Mouse (Mus musculus) neural tube, postnatal 0 days (tissue): ENCODE results near the gene Wfdc16. TPM values are rescaled to one million over a fixed set of nuclear protein-coding genes. Genes with fewer than 3 reads are reported as not detected.

ENCODE experiments used
- polyA plus RNA-seq: library from polyadenylated mRNA; unstranded; fragments of >200 nt; fragmentation: Nextera tagmentation; extraction: Ambion mirVana; gene quantifications from 2 replicates; pipeline ENCODE4 v1.2.1, GENCODE M21; 2015

The Wfdc16 gene
- not detected in 2 replicates for polyA plus RNA-seq

GRCm38 (mm10) chr2:164638696-164639095, at the start of gene Wfdc16:
TSS of gene Wfdc16 (minus strand) at chr2:164638796.

GRCm38 (mm10) chr2:164684807-164685206, 46.2 kb upstream of the Wfdc16 start, which contains the start of gene Wfdc13:
TSS of gene Wfdc13 (plus strand) at chr2:164685107.

GRCm38 (mm10) chr2:164673987-164674386, 35.4 kb upstream of the Wfdc16 start, which contains the start of gene Wfdc11:
TSS of gene Wfdc11 (minus strand) at chr2:164674087.

GRCm38 (mm10) chr2:164656483-164656882, 17.9 kb upstream of the Wfdc16 start, which contains the start of gene Wfdc9:
TSS of gene Wfdc9 (minus strand) at chr2:164656583.

GRCm38 (mm10) chr2:164655858-164656257, 17.3 kb upstream of the Wfdc16 start, which contains the start of gene Wfdc10:
TSS of gene Wfdc10 (plus strand) at chr2:164656046.

GRCm38 (mm10) chr2:164613471-164613870, 25.1 kb downstream of the Wfdc16 start, which contains the start of the genes Wfdc6b and Wfdc8:
TSS of gene Wfdc6b (plus strand) at chr2:164613522.
TSS of gene Wfdc8 (minus strand) at chr2:164613626.

GRCm38 (mm10) chr2:164593494-164593893, 45.1 kb downstream of the Wfdc16 start, which contains the start of gene Eppin:
TSS of gene Eppin (minus strand) at chr2:164593594.

GRCm38 (mm10) chr2:164585025-164585725, 53.4 kb downstream of the Wfdc16 start, which contains the start of gene Wfdc6a:
TSS of gene Wfdc6a (minus strand) at chr2:164585447.

Other genes with a start within 250 kb of the Wfdc16 start
- gene Slpi, start 249.7 kb downstream of the Wfdc16 start, polyA plus RNA-seq = 0.51 and 1.1 TPM in 2 replicates
- 0.49 and 0.68 TPM in 2 replicates for gene Rbpjl, start 235.7 kb downstream of the Wfdc16 start, polyA plus RNA-seq
- 15.4 and 15.8 TPM in 2 replicates for gene Matn4, start 233.6 kb downstream of the Wfdc16 start, polyA plus RNA-seq
- gene Sdc4, start 194.9 kb downstream of the Wfdc16 start, polyA plus RNA-seq = 42.5 and 43.9 TPM in 2 replicates
- gene Sys1, start 181.8 kb downstream of the Wfdc16 start, polyA plus RNA-seq = 113 and 120 TPM in 2 replicates
- 14.5 and 16.2 TPM in 2 replicates for gene Gm20458, start 177.8 kb downstream of the Wfdc16 start, polyA plus RNA-seq
- not detected in 2 replicates for gene Trp53tg5, start 165.1 kb downstream of the Wfdc16 start, polyA plus RNA-seq
- 41.5 and 45.7 TPM in 2 replicates for gene Dbndd2, start 152.7 kb downstream of the Wfdc16 start, polyA plus RNA-seq
- gene Pigt, start 141.3 kb downstream of the Wfdc16 start, polyA plus RNA-seq = 117 and 135 TPM in 2 replicates
- 0.62 and 0.65 TPM in 2 replicates for gene Wfdc2, start 76.4 kb downstream of the Wfdc16 start, polyA plus RNA-seq
- not detected in 2 replicates for gene Spint3, start 65.3 kb downstream of the Wfdc16 start, polyA plus RNA-seq
- gene Wfdc6a, start 53.3 kb downstream of the Wfdc16 start, polyA plus RNA-seq = not detected in 2 replicates
- gene Eppin, start 45.2 kb downstream of the Wfdc16 start, polyA plus RNA-seq = not detected in 2 replicates
- not detected in 2 replicates for gene Wfdc6b, start 25.3 kb downstream of the Wfdc16 start, polyA plus RNA-seq
- gene Wfdc8, start 25.2 kb downstream of the Wfdc16 start, polyA plus RNA-seq = not detected in 2 replicates
- gene Wfdc10, start 17.2 kb upstream of the Wfdc16 start, polyA plus RNA-seq = not detected in 2 replicates
- gene Wfdc9, start 17.8 kb upstream of the Wfdc16 start, polyA plus RNA-seq = not detected in 2 replicates
- not detected in 2 replicates for gene Wfdc11, start 35.3 kb upstream of the Wfdc16 start, polyA plus RNA-seq
- 0.22 TPM in 1 of 2 replicates, not detected in the other for gene Wfdc13, start 46.3 kb upstream of the Wfdc16 start, polyA plus RNA-seq
- gene Spint4, start 59.7 kb upstream of the Wfdc16 start, polyA plus RNA-seq = not detected in 2 replicates
- gene Spint5, start 76.5 kb upstream of the Wfdc16 start, polyA plus RNA-seq = not detected in 2 replicates
- 0.58 and 0.88 TPM in 2 replicates for gene Wfdc3, start 107.1 kb upstream of the Wfdc16 start, polyA plus RNA-seq
- gene Dnttip1, start 107.2 kb upstream of the Wfdc16 start, polyA plus RNA-seq = 48.0 and 50.3 TPM in 2 replicates
- gene Ube2c, start 131.1 kb upstream of the Wfdc16 start, polyA plus RNA-seq = 31.4 and 34.2 TPM in 2 replicates
- 6.6 and 7.2 TPM in 2 replicates for gene Tnnc2, start 141.2 kb upstream of the Wfdc16 start, polyA plus RNA-seq
- 54.9 and 60.8 TPM in 2 replicates for gene Snx21, start 147.0 kb upstream of the Wfdc16 start, polyA plus RNA-seq
- 23.8 and 27.3 TPM in 2 replicates for gene Acot8, start 166.1 kb upstream of the Wfdc16 start, polyA plus RNA-seq
- gene Zswim3, start 166.3 kb upstream of the Wfdc16 start, polyA plus RNA-seq = 10.4 and 10.8 TPM in 2 replicates
- 24.9 and 26.5 TPM in 2 replicates for gene Zswim1, start 183.9 kb upstream of the Wfdc16 start, polyA plus RNA-seq
- 0.27 TPM in 1 of 2 replicates, not detected in the other for gene Spata25, start 189.7 kb upstream of the Wfdc16 start, polyA plus RNA-seq
- 101 and 102 TPM in 2 replicates for gene Ctsa, start 194.1 kb upstream of the Wfdc16 start, polyA plus RNA-seq
- 8.1 and 8.5 TPM in 2 replicates for gene Neurl2, start 194.7 kb upstream of the Wfdc16 start, polyA plus RNA-seq
- 134 and 140 TPM in 2 replicates for gene Pltp, start 218.9 kb upstream of the Wfdc16 start, polyA plus RNA-seq
- 84.1 and 87.1 TPM in 2 replicates for gene Pcif1, start 240.5 kb upstream of the Wfdc16 start, polyA plus RNA-seq